Mouse (Mus musculus): ENCODE results near the gene Upf2. TPM values are rescaled to one million over a fixed set of nuclear protein-coding genes. Genes with fewer than 3 reads are reported as not detected.
"Not testable (repeated sequence)": the region's sequence is repeated elsewhere in the genome, so short reads cannot be mapped to it uniquely, and the experiment has no call there.

Upf2 gene
- polyA plus RNA-seq, 1 experiment from 2014 or later: 10.1 TPM

DNA sequence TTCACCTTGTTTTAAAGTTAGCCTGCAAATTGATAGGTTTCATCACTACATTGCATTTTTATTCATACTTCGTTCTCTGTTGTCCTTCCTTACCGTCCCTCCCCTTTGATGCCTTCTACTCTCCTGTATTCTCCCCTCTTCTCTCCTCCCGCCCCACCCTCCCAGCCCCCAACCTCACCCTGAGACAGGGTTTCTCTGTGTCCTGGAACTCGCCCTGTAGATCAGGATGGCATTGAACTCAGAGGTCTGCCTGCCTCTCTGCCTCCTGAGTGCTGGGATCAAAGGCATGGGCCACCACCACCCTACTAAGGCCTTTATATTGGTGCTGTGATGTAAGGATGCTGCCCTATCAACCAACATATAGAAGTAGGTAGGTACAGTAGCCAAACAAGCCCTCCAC is 8.2 kb upstream of the Upf2 start:
- peak overlapping the region; percentile 72 for H3K4me3 ChIP-seq (ENCODE audit: low read length)
- peak overlapping the region; percentile 70 for H3K9ac ChIP-seq (ENCODE audit: low read length)
- H3K4me1 ChIP-seq (replicated peaks; ENCODE audit: control insufficient read depth, insufficient read depth, low read length): peaks cover 5% of the 10 kb centered on the region; the same call in 1 of the 2 replicates
- no peak for ATAC-seq (ENCODE audit: low read depth)
- H3K27ac ChIP-seq (ENCODE audit: low read length): no peak overlapping the region
- H3K36me3 ChIP-seq (ENCODE audit: control insufficient read depth, insufficient read depth, low read length): no peaks in the 10 kb centered on the region
- H3K9me3 ChIP-seq (ENCODE audit: control insufficient read depth, low read length): no peaks in the 10 kb centered on the region
- H3K27me3 ChIP-seq (ENCODE audit: control insufficient read depth, insufficient read depth, low read depth, low read length): no peaks in the 10 kb centered on the region
- H3K4me2 ChIP-seq (ENCODE audit: low read depth, low read length): peak overlapping the region; percentile 70
- 41% methylated on average over 4 of the region's 4 CpGs for WGBS

DNA sequence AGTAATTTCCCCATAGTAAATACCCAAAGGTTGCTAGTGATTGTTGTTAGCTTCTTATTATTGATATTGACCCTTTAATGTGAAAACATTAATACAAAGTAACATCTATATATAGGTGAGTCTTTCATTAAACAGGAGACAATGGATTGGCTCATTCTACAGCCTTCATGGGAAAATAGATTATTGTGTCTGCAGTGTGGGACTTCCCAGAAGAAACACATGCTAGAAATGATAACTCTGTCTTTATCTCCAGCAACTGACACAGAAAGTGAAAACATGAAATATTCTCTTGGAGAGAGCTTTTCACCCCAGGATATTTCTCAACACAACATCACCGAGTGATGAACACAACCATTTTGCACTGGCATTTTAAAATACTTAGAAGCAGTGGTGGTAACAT is 5.6 kb upstream of the Upf2 start:
- ATAC-seq (ENCODE audit: low read depth): no peak
- WGBS: 82% methylated on average over 1 of the region's 1 CpGs
- no peak overlapping the region for H3K9ac ChIP-seq (ENCODE audit: low read length)

DNA sequence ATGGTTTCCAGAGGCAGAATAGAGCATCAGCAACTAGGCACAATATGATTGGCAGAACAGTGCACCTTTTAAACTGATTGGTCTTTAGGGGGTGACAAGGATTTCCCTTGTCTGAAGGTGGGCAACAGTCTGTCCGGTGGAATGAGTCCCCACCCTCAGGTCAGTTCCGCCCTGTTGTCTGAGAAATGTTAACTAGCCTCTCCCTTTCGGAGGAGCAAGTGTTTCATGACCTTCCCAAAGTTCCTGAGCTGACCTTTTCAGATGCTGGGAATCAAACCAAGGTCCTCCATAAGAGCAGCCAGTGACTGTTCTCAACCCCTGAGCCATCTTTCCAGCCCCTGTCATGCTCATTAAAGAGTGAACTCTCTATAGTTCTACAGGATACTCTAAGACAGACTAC is 4.4 kb upstream of the Upf2 start:
- H3K36me3 ChIP-seq (ENCODE audit: control insufficient read depth, insufficient read depth, low read length): no peaks in the 10 kb centered on the region
- WGBS: 84% methylated on average over 3 of the region's 3 CpGs
- no peaks in the 10 kb centered on the region for H3K27me3 ChIP-seq (ENCODE audit: control insufficient read depth, insufficient read depth, low read depth, low read length)

More for the DNA sequence above, 5.6 kb upstream of the Upf2 start:
- Histone ChIP-seq H3K9me3 (ENCODE audit: control insufficient read depth, low read length) (no peaks in the 10 kb centered on the region), H3K36me3 (ENCODE audit: control insufficient read depth, insufficient read depth, low read length) (no peaks in the 10 kb centered on the region), H3K4me2 (ENCODE audit: low read depth, low read length) (no peak overlapping the region), H3K27ac (ENCODE audit: low read length) (no peak overlapping the region), H3K4me1 (replicated peaks; ENCODE audit: control insufficient read depth, insufficient read depth, low read length) (peaks cover 5% of the 10 kb centered on the region; the same call in 1 of the 2 replicates), H3K27me3 (ENCODE audit: control insufficient read depth, insufficient read depth, low read depth, low read length) (no peaks in the 10 kb centered on the region), H3K4me3 (ENCODE audit: low read length) (no peak overlapping the region)

DNA sequence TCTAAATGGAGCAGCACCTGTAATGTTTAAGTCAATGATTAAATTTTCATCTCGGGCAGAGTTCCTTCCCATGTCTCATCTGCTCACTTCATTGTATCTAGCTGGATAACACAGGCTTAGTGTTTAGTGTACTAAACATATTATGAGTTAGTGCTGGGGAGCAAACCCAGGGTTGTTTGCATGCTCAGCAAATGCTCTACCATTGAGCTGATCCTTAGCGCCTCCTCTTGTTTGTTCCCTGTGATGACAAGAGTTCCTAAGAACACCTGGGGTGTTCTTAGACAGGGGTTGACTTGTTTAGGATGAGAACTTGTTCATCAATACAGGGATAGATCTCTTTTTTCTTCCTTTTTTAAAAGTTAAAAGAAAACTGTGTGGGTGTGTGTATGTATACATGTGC is 2.3 kb upstream of the Upf2 start:
- Histone ChIP-seq H3K27me3 (ENCODE audit: control insufficient read depth, insufficient read depth, low read depth, low read length) (no peaks in the 10 kb centered on the region), H3K36me3 (ENCODE audit: control insufficient read depth, insufficient read depth, low read length) (no peaks in the 10 kb centered on the region), H3K9me3 (ENCODE audit: control insufficient read depth, low read length) (no peaks in the 10 kb centered on the region), H3K4me2 (ENCODE audit: low read depth, low read length) (no peak overlapping the region), H3K9ac (ENCODE audit: low read length) (no peak overlapping the region), H3K4me1 (replicated peaks; ENCODE audit: control insufficient read depth, insufficient read depth, low read length) (peaks cover 4% of the 10 kb centered on the region; the same call in 1 of the 2 replicates), H3K4me3 (ENCODE audit: low read length) (no peak overlapping the region), H3K27ac (ENCODE audit: low read length) (no peak overlapping the region)
- 82% methylated on average over 2 of the region's 2 CpGs for whole genome bisulfite sequencing
- no peak for ATAC-seq (ENCODE audit: low read depth)

More for the DNA sequence above, 4.4 kb upstream of the Upf2 start:
- Histone ChIP-seq H3K4me2 (ENCODE audit: low read depth, low read length) (no peak overlapping the region), H3K9ac (ENCODE audit: low read length) (no peak overlapping the region), H3K4me3 (ENCODE audit: low read length) (no peak overlapping the region), H3K4me1 (replicated peaks; ENCODE audit: control insufficient read depth, insufficient read depth, low read length) (peaks cover 4% of the 10 kb centered on the region; the same call in 1 of the 2 replicates), H3K9me3 (ENCODE audit: control insufficient read depth, low read length) (no peaks in the 10 kb centered on the region), H3K27ac (ENCODE audit: low read length) (no peak overlapping the region)
- ATAC-seq (ENCODE audit: low read depth): no peak

DNA sequence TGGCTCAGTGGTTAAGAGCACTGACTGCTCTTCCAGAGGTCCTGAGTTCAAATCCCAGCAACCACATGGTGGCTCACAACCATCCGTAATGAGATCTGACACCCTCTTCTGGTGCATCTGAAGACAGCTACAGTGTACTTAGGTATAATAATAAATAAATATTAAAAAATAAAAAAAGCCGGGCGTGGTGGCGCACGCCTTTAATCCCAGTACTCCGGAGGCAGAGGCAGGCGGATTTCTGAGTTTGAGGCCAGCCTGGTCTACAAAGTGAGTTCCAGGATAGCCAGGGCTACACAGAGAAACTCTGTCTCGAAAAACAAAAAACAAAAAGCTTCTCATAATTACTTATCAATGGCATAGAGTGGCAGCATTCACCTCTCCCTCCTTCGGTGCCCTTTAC is 1.4 kb upstream of the Upf2 start:
- H3K36me3 ChIP-seq (ENCODE audit: control insufficient read depth, insufficient read depth, low read length); H3K27me3 ChIP-seq (ENCODE audit: control insufficient read depth, insufficient read depth, low read depth, low read length); ATAC-seq (ENCODE audit: low read depth); H3K4me1 ChIP-seq (replicated peaks; ENCODE audit: control insufficient read depth, insufficient read depth, low read length); H3K27ac ChIP-seq (ENCODE audit: low read length); H3K9me3 ChIP-seq (ENCODE audit: control insufficient read depth, low read length): not testable (repeated sequence)
- H3K9ac ChIP-seq (ENCODE audit: low read length): peak overlapping the region; percentile 73; the same call in 1 of the 2 replicates
- H3K4me3 ChIP-seq (ENCODE audit: low read length): peak overlapping the region; percentile 67
- peak overlapping the region; percentile 76 for H3K4me2 ChIP-seq (ENCODE audit: low read depth, low read length)
- 93% methylated on average over 9 of the region's 9 CpGs for WGBS

DNA sequence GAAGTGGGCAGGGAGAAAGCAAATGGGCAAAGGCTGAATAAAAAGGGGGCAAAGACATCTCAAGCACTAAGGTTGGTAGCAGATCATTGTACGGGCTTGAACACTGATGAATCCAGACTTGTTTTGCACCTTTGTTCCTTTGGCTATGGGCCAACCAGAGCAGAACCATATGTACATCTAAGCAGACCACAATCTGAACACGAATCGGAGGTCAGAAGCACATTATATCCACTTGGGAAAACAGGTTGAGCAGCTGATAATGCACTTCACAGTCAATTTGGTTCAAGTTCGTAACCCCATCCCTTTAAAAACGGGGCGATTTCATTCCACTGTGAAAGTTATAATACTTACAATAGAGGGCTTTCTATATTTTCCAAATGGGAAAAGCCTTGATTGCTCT is 964 bp upstream of the Upf2 start:
- H3K9me3 ChIP-seq (ENCODE audit: control insufficient read depth, low read length): no peaks in the 10 kb centered on the region
- no peaks in the 10 kb centered on the region for H3K36me3 ChIP-seq (ENCODE audit: control insufficient read depth, insufficient read depth, low read length)
- H3K27me3 ChIP-seq (ENCODE audit: control insufficient read depth, insufficient read depth, low read depth, low read length): no peaks in the 10 kb centered on the region
- H3K9ac ChIP-seq (ENCODE audit: low read length): peak overlapping the region; percentile 73
- WGBS: 3% methylated on average over 6 of the region's 6 CpGs
- H3K4me1 ChIP-seq (replicated peaks; ENCODE audit: control insufficient read depth, insufficient read depth, low read length): peaks cover 6% of the 10 kb centered on the region; the same call in 1 of the 2 replicates
- H3K4me2 ChIP-seq (ENCODE audit: low read depth, low read length): peak overlapping the region; percentile 76
- no peak for ATAC-seq (ENCODE audit: low read depth)
- peak overlapping the region; percentile 65 for H3K27ac ChIP-seq (ENCODE audit: low read length)
- H3K4me3 ChIP-seq (ENCODE audit: low read length): peak overlapping the region; percentile 67

DNA sequence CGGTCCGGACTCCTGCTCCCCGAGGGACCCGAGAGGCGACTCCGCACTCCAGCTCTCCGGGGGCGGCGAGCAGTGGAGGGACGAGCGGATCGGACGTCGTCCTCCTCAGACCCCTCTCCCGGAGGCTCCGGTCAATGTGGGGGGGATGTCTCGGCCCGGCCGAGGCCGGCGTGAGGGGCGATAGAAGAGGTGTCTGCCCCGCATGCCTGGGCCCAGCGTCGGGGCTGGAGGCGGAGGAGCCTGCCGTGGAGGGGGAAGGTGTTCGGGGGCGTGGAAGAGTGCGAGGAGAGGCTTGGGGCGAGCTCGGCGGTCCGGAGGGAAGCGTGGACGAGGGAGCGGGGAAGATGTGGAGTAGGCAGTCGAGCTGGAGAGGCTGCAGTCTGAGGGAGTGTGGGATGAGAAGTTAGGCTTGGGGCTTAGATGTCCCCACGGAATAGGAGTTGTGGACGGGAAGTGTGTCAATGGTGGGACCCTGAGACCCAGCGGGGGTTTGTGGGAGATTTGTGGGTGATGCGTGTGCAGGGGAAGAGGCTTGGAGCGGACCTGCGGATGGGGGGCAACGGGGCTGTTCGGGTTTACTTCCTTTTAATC is 447 bp downstream of the Upf2 start:
- Histone ChIP-seq H3K27ac (ENCODE audit: low read length) (peak overlapping the region; percentile 86), H3K36me3 (ENCODE audit: control insufficient read depth, insufficient read depth, low read length) (no peaks in the 10 kb centered on the region), H3K9me3 (ENCODE audit: control insufficient read depth, low read length) (no peaks in the 10 kb centered on the region), H3K4me2 (ENCODE audit: low read depth, low read length) (peak overlapping the region; percentile 79), H3K4me3 (ENCODE audit: low read length) (peak overlapping the region; percentile 67), H3K9ac (ENCODE audit: low read length) (peak overlapping the region; percentile 96), H3K4me1 (replicated peaks; ENCODE audit: control insufficient read depth, insufficient read depth, low read length) (peaks cover 6% of the 10 kb centered on the region; the same call in 1 of the 2 replicates), H3K27me3 (ENCODE audit: control insufficient read depth, insufficient read depth, low read depth, low read length) (no peaks in the 10 kb centered on the region)
- under 1% methylated on average over 46 of the region's 46 CpGs for WGBS
- ATAC-seq (ENCODE audit: low read depth): peak; percentile 69

DNA sequence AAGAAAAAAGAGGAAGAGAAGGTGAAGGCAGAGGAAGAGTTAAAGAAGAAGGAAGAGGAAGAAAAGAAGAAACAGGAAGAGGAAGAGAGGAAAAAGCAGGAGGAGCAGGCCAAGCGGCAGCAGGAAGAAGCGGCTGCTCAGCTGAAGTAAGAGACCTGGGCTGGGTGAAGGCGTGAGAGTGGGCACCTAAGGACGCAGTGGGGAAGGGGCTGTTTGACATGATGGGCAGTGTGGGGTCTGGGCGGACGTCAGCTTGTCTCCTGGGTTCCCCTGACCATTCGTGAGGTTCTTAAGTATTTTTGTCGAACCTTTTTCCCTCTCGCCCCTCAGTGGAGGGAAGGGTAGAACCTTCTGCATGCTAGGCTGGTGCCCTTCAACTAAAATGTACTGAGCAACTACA is 6.4 kb downstream of the Upf2 start:
- H3K9me3 ChIP-seq (ENCODE audit: control insufficient read depth, low read length): no peaks in the 10 kb centered on the region
- no peaks in the 10 kb centered on the region for H3K27me3 ChIP-seq (ENCODE audit: control insufficient read depth, insufficient read depth, low read depth, low read length)
- H3K4me2 ChIP-seq (ENCODE audit: low read depth, low read length): no peak overlapping the region
- peaks cover 2% of the 10 kb centered on the region; the same call in 1 of the 2 replicates for H3K4me1 ChIP-seq (replicated peaks; ENCODE audit: control insufficient read depth, insufficient read depth, low read length)
- H3K4me3 ChIP-seq (ENCODE audit: low read length): no peak overlapping the region
- H3K9ac ChIP-seq (ENCODE audit: low read length): no peak overlapping the region
- H3K27ac ChIP-seq (ENCODE audit: low read length): no peak overlapping the region
- H3K36me3 ChIP-seq (ENCODE audit: control insufficient read depth, insufficient read depth, low read length): peaks cover 32% of the 10 kb centered on the region
- WGBS: 88% methylated on average over 9 of the region's 9 CpGs
- ATAC-seq (ENCODE audit: low read depth): no peak

DNA sequence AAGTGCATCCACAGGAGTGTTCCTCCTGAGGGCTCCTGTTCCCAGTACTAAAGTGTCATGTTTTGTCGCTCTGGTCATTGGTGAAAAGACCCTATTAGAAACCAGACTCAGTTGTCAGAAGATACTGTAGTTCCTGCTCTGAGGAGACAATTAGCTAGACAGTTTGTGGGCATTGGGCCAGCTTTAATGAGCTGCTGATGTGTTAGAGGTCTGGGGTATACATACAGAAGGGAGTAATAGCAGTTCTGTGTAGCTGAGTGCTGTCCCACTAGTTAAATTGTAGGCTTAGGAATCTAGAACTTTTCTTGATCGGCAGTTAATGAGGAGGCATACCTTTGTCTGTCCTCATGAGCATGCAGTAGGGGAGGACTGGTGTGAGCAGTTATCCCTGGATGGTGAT is 11.0 kb downstream of the Upf2 start:
- ATAC-seq (ENCODE audit: low read depth): no peak
- no peaks in the 10 kb centered on the region for H3K4me1 ChIP-seq (replicated peaks; ENCODE audit: control insufficient read depth, insufficient read depth, low read length)
- H3K4me3 ChIP-seq (ENCODE audit: low read length): no peak overlapping the region
- 84% methylated on average over 2 of the region's 2 CpGs for WGBS
- H3K36me3 ChIP-seq (ENCODE audit: control insufficient read depth, insufficient read depth, low read length): peaks cover 41% of the 10 kb centered on the region
- H3K9me3 ChIP-seq (ENCODE audit: control insufficient read depth, low read length): no peaks in the 10 kb centered on the region
- no peak overlapping the region for H3K4me2 ChIP-seq (ENCODE audit: low read depth, low read length)
- H3K9ac ChIP-seq (ENCODE audit: low read length): no peak overlapping the region
- H3K27me3 ChIP-seq (ENCODE audit: control insufficient read depth, insufficient read depth, low read depth, low read length): no peaks in the 10 kb centered on the region
- no peak overlapping the region for H3K27ac ChIP-seq (ENCODE audit: low read length)
